Mouse (Mus musculus): Measurements from ENCODE around the gene Rbm48. TPM values are rescaled to one million over a fixed set of nuclear protein-coding genes. Genes with fewer than 3 reads are reported as not detected.

Rbm48 gene
- 9.5 and 9.9 TPM in 2 replicates for polyA plus RNA-seq (2015; fragmentation: Nextera tagmentation; extraction: Ambion mirVana)

DNA sequence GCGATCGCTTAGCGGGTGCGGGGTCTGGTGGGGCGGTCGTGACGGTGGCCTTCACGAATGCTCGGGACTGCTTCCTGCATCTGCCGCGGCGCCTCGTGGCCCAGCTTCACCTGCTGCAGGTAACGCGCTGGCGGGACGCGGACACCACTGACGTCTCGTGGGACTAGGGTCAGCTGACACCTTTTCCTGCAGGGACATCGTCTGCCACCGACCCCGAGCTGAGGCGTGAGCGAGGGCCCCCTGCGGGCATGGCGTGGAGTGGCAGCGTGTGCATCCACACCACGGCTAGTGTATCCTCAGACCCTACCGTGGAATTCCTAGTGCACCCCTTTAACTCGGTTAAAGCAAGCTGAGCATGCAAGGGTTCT, at the start of gene Rbm48:
Gene Rbm48, minus strand, starts transcription at position 187 of the 368 bp plus-strand sequence.

GRCm38 (mm10) chr5:3595693-3596398, 539 bp downstream of the Rbm48 start, which contains the start of gene Pex1:
Pex1 (plus strand) TSS chr5:3596066.

GRCm38 (mm10) chr5:3571266-3571665, 25.1 kb downstream of the Rbm48 start, which contains the start of gene 1700109H08Rik:
1700109H08Rik (plus strand) TSS chr5:3571566.

GRCm38 (mm10) chr5:3543629-3544479, 52.5 kb downstream of the Rbm48 start, which contains the start of gene Fam133b:
Fam133b (plus strand) TSS chr5:3543833.

Other genes starting within 250 kb of the Rbm48 start
- 25.5 and 27.4 TPM in 2 replicates for gene Fam133b, start 52.8 kb downstream of the Rbm48 start, polyA plus RNA-seq (2015; fragmentation: Nextera tagmentation; extraction: Ambion mirVana)
- 1.6 TPM in 2 replicates for gene 1700109H08Rik, start 25.0 kb downstream of the Rbm48 start, polyA plus RNA-seq (2015; fragmentation: Nextera tagmentation; extraction: Ambion mirVana)
- gene Pex1, start 519 bp downstream of the Rbm48 start, polyA plus RNA-seq (2015; fragmentation: Nextera tagmentation; extraction: Ambion mirVana): 8.7 and 9.0 TPM in 2 replicates
- gene Tmbim7, start 54.6 kb upstream of the Rbm48 start, polyA plus RNA-seq (2015; fragmentation: Nextera tagmentation; extraction: Ambion mirVana): not detected in 2 replicates
- gene Gatad1, start 60.6 kb upstream of the Rbm48 start, polyA plus RNA-seq (2015; fragmentation: Nextera tagmentation; extraction: Ambion mirVana): 32.5 and 35.5 TPM in 2 replicates
- 5.6 and 6.7 TPM in 2 replicates for gene Ankib1, start 206.3 kb upstream of the Rbm48 start, polyA plus RNA-seq (2015; fragmentation: Nextera tagmentation; extraction: Ambion mirVana)
- gene Krit1, start 206.6 kb upstream of the Rbm48 start, polyA plus RNA-seq (2015; fragmentation: Nextera tagmentation; extraction: Ambion mirVana): 29.3 and 31.4 TPM in 2 replicates
- gene Lrrd1, start 248.6 kb upstream of the Rbm48 start, polyA plus RNA-seq (2015; fragmentation: Nextera tagmentation; extraction: Ambion mirVana): 0.05 and 0.07 TPM in 2 replicates